Mouse (Mus musculus) heart, embryonic 11.5 days (tissue): ENCODE results near the gene Cacna1g. TPM values are rescaled to one million over a fixed set of nuclear protein-coding genes. Genes with fewer than 3 reads are reported as not detected.

ENCODE experiments used
- ATAC-seq: fragments of 200-750 bp; cut with Nextera tagmentation; replicated peaks from 2 replicates; pipeline ENCODE4 v1.8.0; 2017; ENCODE audit warnings: moderate library complexity; ENCODE audit not compliant: insufficient number of reproducible peaks, low FRiP score, low TSS enrichment
- H3K27ac ChIP-seq: fragments of 300-500 bp; sonication (generic); 2 replicates; pipeline ENCODE4 v1.5.1; 2014; ENCODE audit warnings: mild to moderate bottlenecking, low read depth, low read length
- H3K27me3 ChIP-seq: fragments of 300-500 bp; sonication (generic); 2 replicates; pipeline ENCODE4 v1.6.1; 2014; ENCODE audit warnings: mild to moderate bottlenecking, low read length, mixed read lengths; ENCODE audit not compliant: control insufficient read depth, insufficient read depth
- H3K36me3 ChIP-seq: fragments of 300-500 bp; sonication (generic); 2 replicates; pipeline ENCODE4 v1.6.1; 2014; ENCODE audit warnings: mild to moderate bottlenecking, low read length, moderate library complexity, mixed read lengths; ENCODE audit not compliant: control insufficient read depth, insufficient read depth
- H3K4me1 ChIP-seq: fragments of 300-500 bp; sonication (generic); 2 replicates; pipeline ENCODE4 v1.6.1; 2014; ENCODE audit warnings: low read length; ENCODE audit not compliant: control insufficient read depth, insufficient read depth
- H3K4me2 ChIP-seq: fragments of 300-500 bp; sonication (generic); 2 replicates; pipeline ENCODE4 v1.6.1; 2014; ENCODE audit warnings: mild to moderate bottlenecking, moderate library complexity
- H3K4me3 ChIP-seq: fragments of 300-500 bp; sonication (generic); 2 replicates; pipeline ENCODE4 v1.5.1; 2014; ENCODE audit warnings: low read depth, low read length
- H3K9ac ChIP-seq: fragments of 300-500 bp; sonication (generic); 2 replicates; pipeline ENCODE4 v1.6.1; 2014; ENCODE audit warnings: mild to moderate bottlenecking, low read depth, low read length, moderate library complexity
- H3K9me3 ChIP-seq: fragments of 300-500 bp; sonication (generic); replicated peaks from 2 replicates; pipeline ENCODE4 v1.6.1; 2016; ENCODE audit warnings: low read length; ENCODE audit not compliant: control insufficient read depth
- WGBS: fragments of 180-500 bp; shearing (Covaris S2); extraction: QIAGEN DNeasy Blood & Tissue Kit; methylation state at CpG from one replicate; pipeline ENCODE4 v1.1.7; 2014; ENCODE audit not compliant: insufficient replicate concordance; 5-methylcytosine and 5-hydroxymethylcytosine counted together
- polyA plus RNA-seq: library from polyadenylated mRNA; unstranded; fragments of >200 nt; fragmentation: Nextera tagmentation; extraction: Ambion mirVana; gene quantifications from 2 replicates; pipeline ENCODE4 v1.2.1, GENCODE M21; 2014

The Cacna1g gene
- polyA plus RNA-seq, 1 experiment from 2014 or later: 4.3 TPM

DNA sequence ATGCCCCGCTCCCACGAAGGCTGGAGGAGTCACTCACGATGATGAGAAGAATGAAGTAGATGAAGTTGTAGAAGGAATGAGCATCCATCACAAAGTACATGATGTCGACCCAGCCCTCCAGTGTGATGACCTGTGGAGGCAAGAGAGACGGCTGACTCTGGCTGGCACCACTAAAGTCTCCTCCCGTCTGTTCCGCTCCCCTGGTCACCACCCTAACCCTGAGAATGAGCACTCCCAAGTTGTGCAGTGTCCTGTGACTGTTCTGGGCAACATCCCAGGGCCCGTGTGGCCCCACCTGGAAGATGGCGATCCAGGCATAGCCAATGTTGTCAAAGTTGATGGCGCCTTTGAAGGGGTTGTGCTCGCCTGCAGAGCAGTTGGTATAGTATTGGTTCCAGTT, 12.1 kb downstream of the Cacna1g start:
- Histone ChIP-seq H3K27me3 (peaks cover 7% of the 10 kb centered on the region; the same call in 1 of the 2 replicates), H3K9ac (no peak overlapping the region), H3K4me1 (0 out of 2 replicates have a peak, but pooled peaks cover 2% of the 10 kb centered on the region), H3K4me3 (no peak overlapping the region), H3K4me2 (no peak overlapping the region), H3K27ac (no peak overlapping the region), H3K9me3 (no peaks in the 10 kb centered on the region), H3K36me3 (no peaks in the 10 kb centered on the region)
- ATAC-seq: no peak
- 87% methylated on average over 11 of the region's 11 CpGs for WGBS

DNA sequence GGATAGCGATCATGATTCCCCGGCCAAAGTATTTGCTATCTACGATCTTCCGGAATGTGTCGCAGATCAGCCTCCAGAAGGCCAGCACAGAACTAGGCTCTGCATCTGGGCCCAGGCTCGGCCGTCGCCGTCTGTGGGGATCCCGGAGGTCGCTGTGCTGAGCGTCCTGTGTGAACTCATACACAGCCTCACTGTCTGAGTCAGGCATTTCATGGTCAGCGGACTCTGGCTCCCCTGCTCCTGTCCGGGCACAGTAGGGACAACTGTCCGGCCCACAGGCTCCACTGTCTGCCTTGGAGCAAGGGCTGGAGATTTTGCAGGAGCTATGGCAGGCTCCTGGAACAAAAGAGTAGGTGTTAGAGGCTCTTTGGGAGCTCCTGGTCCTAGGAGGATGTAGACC, 17.0 kb downstream of the Cacna1g start:
- 72% methylated on average over 15 of the region's 15 CpGs for WGBS
- Histone ChIP-seq H3K36me3 (no peaks in the 10 kb centered on the region), H3K4me1 (peaks cover 7% of the 10 kb centered on the region; the same call in 1 of the 2 replicates), H3K9me3 (no peaks in the 10 kb centered on the region), H3K27ac (no peak overlapping the region), H3K4me3 (no peak overlapping the region), H3K27me3 (peaks cover 11% of the 10 kb centered on the region), H3K9ac (no peak overlapping the region), H3K4me2 (0 out of 2 replicates have a peak overlapping the region, but pooled peaks have one; percentile 2)
- ATAC-seq: no peak

DNA sequence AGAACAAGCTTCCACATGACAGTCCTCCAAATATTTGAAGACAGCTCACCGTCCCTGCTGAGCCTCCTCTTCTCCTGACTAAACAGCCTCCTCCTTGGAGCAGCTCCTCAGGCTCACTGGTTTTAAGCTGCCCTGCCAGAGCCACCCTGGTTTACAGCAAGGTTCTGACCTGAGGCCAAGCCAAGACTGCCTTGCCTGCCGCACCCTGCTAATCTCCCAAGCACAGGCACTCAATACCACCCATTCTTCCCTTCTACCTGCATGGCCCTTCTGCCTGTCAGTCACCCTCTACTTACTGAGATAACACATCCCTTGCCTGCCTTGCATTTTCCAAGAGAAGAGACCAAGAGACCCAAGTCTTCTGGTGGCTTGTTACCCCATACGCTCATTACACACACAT, 17.7 kb downstream of the Cacna1g start:
- peak; percentile 62 for ATAC-seq
- peaks cover 13% of the 10 kb centered on the region for H3K4me1 ChIP-seq
- WGBS: 51% methylated on average over 3 of the region's 3 CpGs
- H3K9ac ChIP-seq: no peak overlapping the region; the same call in 1 of the 2 replicates
- H3K27me3 ChIP-seq: peaks cover 11% of the 10 kb centered on the region
- H3K4me3 ChIP-seq: no peak overlapping the region
- H3K4me2 ChIP-seq: peak overlapping the region; percentile 36; the same call in 1 of the 2 replicates
- H3K27ac ChIP-seq: peak overlapping the region; percentile 13; the same call in 1 of the 2 replicates
- no peaks in the 10 kb centered on the region for H3K9me3 ChIP-seq
- H3K36me3 ChIP-seq: no peaks in the 10 kb centered on the region

DNA sequence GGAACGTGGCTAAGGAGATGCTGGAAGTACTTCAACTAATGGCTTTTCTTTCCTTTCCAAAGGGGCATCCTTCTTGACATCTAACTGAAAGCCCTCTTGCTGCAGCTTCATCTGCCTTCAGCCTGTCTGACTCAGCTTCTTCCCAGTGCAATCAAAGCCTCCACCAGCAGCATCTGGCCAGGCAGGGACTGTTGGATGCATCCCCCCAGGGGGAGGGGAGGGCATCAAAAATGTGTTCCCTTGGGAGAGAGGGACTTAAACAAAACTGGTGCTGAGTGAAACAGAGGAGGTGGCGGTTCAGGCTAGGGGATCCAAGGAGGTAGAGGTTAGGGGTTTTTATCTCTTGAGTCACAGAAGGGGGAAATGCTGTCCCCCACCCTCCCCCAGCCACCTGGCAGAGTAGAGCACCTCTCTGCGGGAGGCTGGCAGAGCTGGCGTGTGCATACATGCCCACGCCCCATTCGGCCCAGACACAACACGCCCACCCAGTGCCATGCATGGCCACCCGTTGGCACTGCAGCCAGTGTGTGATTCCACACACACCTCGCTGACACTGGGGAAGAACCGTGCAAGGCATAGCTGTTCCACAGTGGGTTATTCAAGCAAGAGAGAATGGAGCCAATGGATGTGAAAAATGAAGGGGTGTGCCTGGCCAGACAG, 18.7 kb downstream of the Cacna1g start:
- H3K4me3 ChIP-seq: no peak overlapping the region
- peak overlapping the region; percentile 33 for H3K4me2 ChIP-seq
- H3K27ac ChIP-seq: no peak overlapping the region
- ATAC-seq: no peak
- H3K9me3 ChIP-seq: no peaks in the 10 kb centered on the region
- peaks cover 23% of the 10 kb centered on the region for H3K4me1 ChIP-seq
- WGBS: 83% methylated on average over 10 of the region's 10 CpGs
- no peak overlapping the region for H3K9ac ChIP-seq
- peaks cover 11% of the 10 kb centered on the region for H3K27me3 ChIP-seq
- no peaks in the 10 kb centered on the region for H3K36me3 ChIP-seq

DNA sequence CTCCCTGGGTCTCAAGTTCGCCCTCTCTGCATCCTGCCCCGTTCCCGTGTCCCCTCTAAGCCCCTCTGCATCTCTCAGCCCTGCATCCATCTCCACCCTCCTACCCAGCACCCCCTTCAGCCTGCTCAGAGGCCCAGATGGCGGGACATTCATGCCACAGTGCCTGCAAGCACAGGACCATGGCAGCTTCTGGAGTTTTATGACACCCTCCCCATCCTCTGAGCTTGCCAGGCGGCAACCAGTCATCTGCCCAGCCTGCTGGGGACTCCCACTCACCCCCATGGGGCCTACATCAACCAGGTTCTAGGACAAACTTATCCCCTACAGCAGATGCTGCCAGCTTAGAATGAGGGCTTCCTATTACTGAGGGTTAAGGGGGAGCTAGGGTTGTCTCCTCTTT, 19.2 kb downstream of the Cacna1g start:
- no peak for ATAC-seq
- WGBS: 69% methylated on average over 5 of the region's 5 CpGs
- H3K27ac ChIP-seq: no peak overlapping the region
- H3K4me1 ChIP-seq: peaks cover 28% of the 10 kb centered on the region
- H3K27me3 ChIP-seq: peaks cover 11% of the 10 kb centered on the region
- no peaks in the 10 kb centered on the region for H3K9me3 ChIP-seq
- no peaks in the 10 kb centered on the region for H3K36me3 ChIP-seq
- no peak overlapping the region for H3K4me3 ChIP-seq
- no peak overlapping the region for H3K4me2 ChIP-seq
- no peak overlapping the region for H3K9ac ChIP-seq

DNA sequence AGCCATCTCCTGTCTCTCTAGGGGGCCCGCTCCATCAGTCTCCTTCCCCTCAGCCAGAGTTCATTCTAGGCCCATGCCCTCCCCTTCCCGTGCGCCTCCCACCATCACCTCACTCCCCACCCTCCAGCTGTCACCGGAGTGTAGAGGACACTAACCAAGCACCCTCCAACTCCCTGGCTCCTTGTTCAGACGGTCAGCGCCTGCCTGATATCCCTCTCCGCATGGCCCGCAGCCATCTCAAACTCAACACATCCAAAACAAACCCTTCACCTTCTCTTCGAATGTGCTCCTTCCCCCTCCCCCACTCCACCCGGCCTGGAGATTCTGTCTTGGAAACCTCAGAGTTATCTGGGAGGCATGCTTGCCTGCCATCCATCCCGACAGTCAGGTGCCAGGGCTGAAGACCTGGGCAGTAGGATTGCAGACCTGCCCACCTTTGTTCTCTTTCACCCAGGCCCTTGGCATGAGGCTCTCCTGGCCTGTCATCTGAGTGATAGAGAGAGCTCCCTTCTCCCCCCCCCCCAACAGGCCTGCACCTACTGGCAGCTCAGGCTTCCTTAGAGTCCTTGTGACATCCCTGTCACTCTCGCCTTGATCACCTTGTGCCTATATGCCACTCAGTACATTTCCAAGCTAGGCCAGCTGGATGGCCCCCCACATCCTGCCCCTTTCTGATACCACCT, 22.8 kb downstream of the Cacna1g start:
- H3K9me3 ChIP-seq: no peaks in the 10 kb centered on the region
- peaks cover 8% of the 10 kb centered on the region for H3K27me3 ChIP-seq
- 21% methylated on average over 12 of the region's 12 CpGs for WGBS
- peak overlapping the region; percentile 34; the same call in 1 of the 2 replicates for H3K9ac ChIP-seq
- peaks cover 31% of the 10 kb centered on the region for H3K4me1 ChIP-seq
- peak overlapping the region; percentile 66 for H3K27ac ChIP-seq
- H3K4me2 ChIP-seq: 0 out of 2 replicates have a peak overlapping the region, but pooled peaks have one; percentile 3
- no peaks in the 10 kb centered on the region for H3K36me3 ChIP-seq
- H3K4me3 ChIP-seq: no peak overlapping the region
- peak; percentile 75 for ATAC-seq

DNA sequence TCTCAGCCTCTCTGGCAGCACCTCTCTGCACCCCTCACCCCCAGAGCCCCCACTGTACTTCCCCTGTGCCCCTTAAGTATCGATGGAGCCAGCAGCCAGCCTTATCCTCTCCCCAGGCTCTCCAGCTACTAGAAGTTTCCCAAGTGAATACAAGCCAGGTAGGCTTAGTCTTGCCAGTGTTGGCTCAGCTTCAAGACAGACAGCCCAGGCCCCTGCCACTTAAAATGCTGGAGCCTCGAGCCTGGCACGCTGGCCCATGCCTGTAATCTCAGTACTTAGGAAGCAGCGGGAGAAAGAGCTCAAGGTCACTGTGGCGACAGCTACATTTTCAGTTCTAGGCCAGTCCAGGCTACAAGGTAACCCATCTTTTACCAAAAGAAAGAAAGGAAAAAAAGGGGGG, 24.1 kb downstream of the Cacna1g start:
- Histone ChIP-seq H3K4me1 (peaks cover 27% of the 10 kb centered on the region), H3K27ac (peak overlapping the region; percentile 59), H3K4me3 (no peak overlapping the region), H3K27me3 (peaks cover 6% of the 10 kb centered on the region; the same call in 1 of the 2 replicates), H3K36me3 (no peaks in the 10 kb centered on the region), H3K4me2 (0 out of 2 replicates have a peak overlapping the region, but pooled peaks have one; percentile 4), H3K9ac (no peak overlapping the region), H3K9me3 (no peaks in the 10 kb centered on the region)
- WGBS: 29% methylated on average over 5 of the region's 5 CpGs
- no peak for ATAC-seq

DNA sequence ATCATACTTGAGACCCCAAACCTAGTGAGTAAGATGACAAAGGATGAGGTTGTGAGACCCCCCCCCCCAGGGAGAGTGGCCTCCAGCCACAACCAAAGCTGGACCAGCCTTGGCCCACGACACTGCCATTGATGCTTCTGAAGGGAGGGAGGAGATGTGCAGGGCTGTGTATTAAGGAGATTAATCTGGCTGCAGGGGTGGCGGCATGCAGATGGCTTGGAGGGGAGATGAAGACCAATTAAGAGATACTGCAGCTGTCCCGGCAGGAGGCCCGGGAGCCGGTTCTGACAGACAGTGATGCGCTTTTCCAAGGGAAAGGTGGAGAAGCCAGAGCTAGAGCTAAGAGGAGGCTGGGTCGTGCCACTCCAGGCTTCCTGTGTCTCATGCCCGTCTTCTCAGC, 24.8 kb downstream of the Cacna1g start:
- no peaks in the 10 kb centered on the region for H3K36me3 ChIP-seq

More for the DNA sequence above, 24.8 kb downstream of the Cacna1g start:
- ATAC-seq: no peak
- WGBS: 42% methylated on average over 8 of the region's 8 CpGs
- H3K9me3 ChIP-seq: no peaks in the 10 kb centered on the region
- no peak overlapping the region for H3K27ac ChIP-seq
- no peak overlapping the region for H3K9ac ChIP-seq
- H3K4me3 ChIP-seq: no peak overlapping the region
- H3K4me2 ChIP-seq: no peak overlapping the region
- H3K4me1 ChIP-seq: peaks cover 27% of the 10 kb centered on the region
- no peaks in the 10 kb centered on the region for H3K27me3 ChIP-seq
